Mouse (Mus musculus) spleen, adult 2 months (tissue): ENCODE data around the gene Grk3. TPM values are rescaled to one million over a fixed set of nuclear protein-coding genes. Genes with fewer than 3 reads are reported as not detected.

Experiments used
- DNase-seq, 2 experiments: peaks; one replicate each; pipeline versions ENCODE4 v3.0.0 to v3.0.0-alpha.2; 2012 to 2021; ENCODE audit warnings: low spot score in 2 of 2, low read depth in 1 of 2
- H3K27ac ChIP-seq: fragments of 200-500 bp; 2 replicates; pipeline ENCODE4 v1.5.1; 2012; ENCODE audit warnings: low read length, inconsistent platforms; ENCODE audit not compliant: insufficient read depth
- H3K27me3 ChIP-seq: fragments of 200-500 bp; 2 replicates; pipeline ENCODE4 v1.6.1; 2012; ENCODE audit warnings: mild to moderate bottlenecking, moderate library complexity, low read length, inconsistent platforms; ENCODE audit not compliant: control insufficient read depth, insufficient read depth
- H3K36me3 ChIP-seq: fragments of 200-500 bp; 2 replicates; pipeline ENCODE4 v1.6.1; 2012; ENCODE audit warnings: mild to moderate bottlenecking, low read length, inconsistent platforms; ENCODE audit not compliant: control insufficient read depth, insufficient read depth
- H3K4me1 ChIP-seq: fragments of 200-500 bp; 2 replicates; pipeline ENCODE4 v1.6.1; 2011; ENCODE audit warnings: inconsistent platforms; ENCODE audit not compliant: control insufficient read depth, insufficient read depth, insufficient read length
- H3K4me3 ChIP-seq: fragments of 200-500 bp; 2 replicates; pipeline ENCODE4 v1.5.1; 2011; ENCODE audit warnings: mild to moderate bottlenecking, inconsistent platforms; ENCODE audit not compliant: insufficient read depth, insufficient read length; ENCODE audit errors: extremely low read depth
- CTCF ChIP-seq: fragments of 200-500 bp; IDR thresholded peaks from 2 replicates; pipeline ENCODE4 v1.5.1; 2011; ENCODE audit warnings: mild to moderate bottlenecking, inconsistent platforms; ENCODE audit not compliant: insufficient read depth, insufficient read length, insufficient replicate concordance; ENCODE audit errors: extremely low read depth
- POLR2A ChIP-seq: fragments of 200-500 bp; IDR thresholded peaks from 2 replicates; pipeline ENCODE4 v1.6.1; 2011; ENCODE audit warnings: low read depth, low read length, inconsistent platforms
- WGBS: fragments of 180-500 bp; shearing (Covaris S2); methylation state at CpG from one replicate; pipeline ENCODE4 v1.1.7; 2018; 5-methylcytosine and 5-hydroxymethylcytosine counted together
- polyA plus RNA-seq: library from polyadenylated mRNA; depleted of rRNA; stranded (reverse); fragments of >200 nt; gene quantifications from 2 replicates; pipeline ENCODE4 v1.2.3, GENCODE M21; 2012

Gene Grk3
- polyA plus RNA-seq, 1 experiment: 23.1 TPM

GRCm38 (mm10) chr5:112950847-112951246 is 64.7 kb downstream of the Grk3 start:
- Histone ChIP-seq H3K4me3 (no peak overlapping the region), H3K4me1 (no peaks in the 10 kb centered on the region; the same call in 1 of the 2 replicates), H3K27ac (no peak overlapping the region), H3K36me3 (no peaks in the 10 kb centered on the region), H3K27me3 (no peaks in the 10 kb centered on the region)
- 69% methylated on average over 3 of the region's 3 CpGs for WGBS
- TF ChIP-seq CTCF: no peak
- TF ChIP-seq POLR2A: no peak
- DNase-seq: peak in 1 of 2 experiments; percentile 16

GRCm38 (mm10) chr5:112945925-112946324 is 69.7 kb downstream of the Grk3 start:
- Histone ChIP-seq H3K27me3 (no peaks in the 10 kb centered on the region), H3K4me1 (no peaks in the 10 kb centered on the region), H3K36me3 (no peaks in the 10 kb centered on the region), H3K4me3 (no peak overlapping the region), H3K27ac (no peak overlapping the region)
- TF ChIP-seq CTCF (no peak), POLR2A (no peak)
- DNase-seq: no peak
- WGBS: 87% methylated on average over 7 of the region's 7 CpGs

- Histone ChIP-seq H3K4me3 (no peak overlapping the region), H3K36me3 (no peaks in the 10 kb centered on the region), H3K27ac (no peak overlapping the region), H3K4me1 (no peaks in the 10 kb centered on the region), H3K27me3 (no peaks in the 10 kb centered on the region)
- DNase-seq: no peak
- WGBS: 88% methylated on average over 7 of the region's 7 CpGs
- TF ChIP-seq CTCF: no peak
- no peak for TF ChIP-seq POLR2A
Observed at GRCm38 (mm10) chr5:112942244-112942643, 73.3 kb downstream of the Grk3 start.

GRCm38 (mm10) chr5:112941001-112941400 is 74.6 kb downstream of the Grk3 start:
- no peak overlapping the region for H3K4me3 ChIP-seq
- no peaks in the 10 kb centered on the region for H3K27me3 ChIP-seq
- no peaks in the 10 kb centered on the region for H3K4me1 ChIP-seq
- DNase-seq: no peak
- TF ChIP-seq CTCF (no peak), POLR2A (no peak)
- no peak overlapping the region for H3K27ac ChIP-seq
- H3K36me3 ChIP-seq: no peaks in the 10 kb centered on the region
- 93% methylated on average over 12 of the region's 12 CpGs for WGBS

- DNase-seq: no peak
- H3K4me3 ChIP-seq: no peak overlapping the region
- TF ChIP-seq POLR2A: no peak
- TF ChIP-seq CTCF: no peak
- no peaks in the 10 kb centered on the region for H3K36me3 ChIP-seq
- 88% methylated on average over 10 of the region's 10 CpGs for WGBS
- no peaks in the 10 kb centered on the region for H3K4me1 ChIP-seq
- no peak overlapping the region for H3K27ac ChIP-seq
- no peaks in the 10 kb centered on the region for H3K27me3 ChIP-seq
Observed at GRCm38 (mm10) chr5:112936632-112937031, 79.0 kb downstream of the Grk3 start.

- 91% methylated on average over 8 of the region's 8 CpGs for WGBS
- Histone ChIP-seq H3K27ac (no peak overlapping the region), H3K4me3 (no peak overlapping the region), H3K4me1 (no peaks in the 10 kb centered on the region), H3K27me3 (no peaks in the 10 kb centered on the region), H3K36me3 (no peaks in the 10 kb centered on the region)
- TF ChIP-seq POLR2A (no peak), CTCF (no peak)
- DNase-seq: no peak
Observed at GRCm38 (mm10) chr5:112935436-112935835, 80.2 kb downstream of the Grk3 start.

- Histone ChIP-seq H3K36me3 (no peaks in the 10 kb centered on the region), H3K27me3 (no peaks in the 10 kb centered on the region), H3K4me3 (no peak overlapping the region), H3K27ac (no peak overlapping the region), H3K4me1 (no peaks in the 10 kb centered on the region)
- no peak for DNase-seq
- TF ChIP-seq POLR2A: no peak
- TF ChIP-seq CTCF: no peak
- 91% methylated on average over 11 of the region's 11 CpGs for WGBS
Observed at GRCm38 (mm10) chr5:112932878-112933567, 82.6 kb downstream of the Grk3 start.

GRCm38 (mm10) chr5:112931901-112932300 is 83.7 kb downstream of the Grk3 start:
- WGBS: 89% methylated on average over 5 of the region's 5 CpGs
- Histone ChIP-seq H3K4me3 (no peak overlapping the region), H3K36me3 (no peaks in the 10 kb centered on the region)

More at GRCm38 (mm10) chr5:112931901-112932300, 83.7 kb downstream of the Grk3 start:
- DNase-seq: no peak
- Histone ChIP-seq H3K27me3 (no peaks in the 10 kb centered on the region), H3K27ac (no peak overlapping the region), H3K4me1 (no peaks in the 10 kb centered on the region)
- TF ChIP-seq POLR2A: no peak
- TF ChIP-seq CTCF: no peak
